Mouse (Mus musculus): ENCODE measurements around the gene Crygs. TPM values are rescaled to one million over a fixed set of nuclear protein-coding genes. Genes with fewer than 3 reads are reported as not detected.
"Not testable (repeated sequence)": the region's sequence is repeated elsewhere in the genome, so short reads cannot be mapped to it uniquely, and the experiment has no call there.

Gene Crygs
- polyA plus RNA-seq, 1 experiment from 2014 or later: 0.88 TPM

DNA sequence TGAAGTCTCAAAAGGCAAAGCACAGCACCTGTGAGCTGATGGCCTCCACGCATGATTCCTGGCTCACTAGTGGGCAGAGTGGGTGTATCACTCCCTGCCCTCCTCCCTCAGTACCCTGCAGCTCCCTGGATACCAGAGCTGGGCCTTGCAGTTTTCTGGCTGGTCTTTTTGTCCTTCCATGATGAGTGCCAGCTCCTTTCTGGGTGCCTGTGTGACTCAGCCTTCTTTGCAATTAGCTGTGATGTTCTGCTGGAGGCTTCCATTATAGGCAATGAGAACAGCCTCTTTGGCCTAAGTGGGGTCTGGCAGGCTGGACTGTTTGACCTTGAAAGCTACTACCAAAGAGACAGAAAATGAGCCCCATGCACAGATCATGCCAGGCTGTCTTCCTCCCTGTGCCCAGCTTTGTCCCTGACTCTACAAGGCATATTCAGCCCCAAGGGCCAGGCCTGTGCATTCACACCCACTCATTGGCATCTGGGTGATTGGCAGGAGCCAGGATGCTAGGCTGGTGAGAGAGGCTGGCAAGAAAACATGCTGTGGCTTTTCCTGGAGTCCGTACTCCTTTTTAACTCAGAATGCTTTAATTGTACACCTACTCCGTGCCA is 32.0 kb downstream of the Crygs start:
- H3K9ac ChIP-seq: no peak overlapping the region
- WGBS: 87% methylated on average over 3 of the region's 3 CpGs
- H3K36me3 ChIP-seq: no peaks in the 10 kb centered on the region
- ATAC-seq (ENCODE audit: insufficient number of reproducible peaks, insufficient read depth, low FRiP score, low TSS enrichment): no peak
- H3K4me3 ChIP-seq: no peak overlapping the region
- no peaks in the 10 kb centered on the region for H3K4me1 ChIP-seq
- H3K27me3 ChIP-seq: no peaks in the 10 kb centered on the region
- H3K9me3 ChIP-seq: no peaks in the 10 kb centered on the region; the same call in 1 of the 2 replicates
- no peak overlapping the region for H3K27ac ChIP-seq
- no peak overlapping the region for H3K4me2 ChIP-seq (replicated peaks)

DNA sequence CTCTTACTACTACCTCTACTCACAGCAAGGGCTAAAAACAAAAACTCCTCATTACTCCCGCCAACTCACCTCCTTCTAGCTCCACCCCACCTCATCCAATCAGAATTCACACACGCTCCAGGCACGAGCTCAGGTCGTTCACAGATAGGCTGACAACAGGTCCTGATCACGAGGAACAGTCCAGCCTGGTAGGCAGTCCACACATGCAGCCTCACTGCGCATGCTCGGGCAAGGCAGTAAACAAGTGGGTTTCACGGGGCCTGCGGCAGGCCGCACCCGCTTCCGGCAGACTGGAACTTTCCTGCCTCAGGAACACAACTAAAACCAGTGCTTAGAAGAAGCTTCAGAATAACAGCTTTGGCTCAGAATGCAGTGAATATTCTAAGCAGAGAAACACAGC is 33.1 kb downstream of the Crygs start:
- H3K4me2 ChIP-seq (replicated peaks); H3K9me3 ChIP-seq; H3K4me3 ChIP-seq; H3K36me3 ChIP-seq; H3K27me3 ChIP-seq; ATAC-seq (ENCODE audit: insufficient number of reproducible peaks, insufficient read depth, low FRiP score, low TSS enrichment); H3K4me1 ChIP-seq; H3K27ac ChIP-seq; H3K9ac ChIP-seq: not testable (repeated sequence)
- WGBS: 86% methylated on average over 12 of the region's 12 CpGs

DNA sequence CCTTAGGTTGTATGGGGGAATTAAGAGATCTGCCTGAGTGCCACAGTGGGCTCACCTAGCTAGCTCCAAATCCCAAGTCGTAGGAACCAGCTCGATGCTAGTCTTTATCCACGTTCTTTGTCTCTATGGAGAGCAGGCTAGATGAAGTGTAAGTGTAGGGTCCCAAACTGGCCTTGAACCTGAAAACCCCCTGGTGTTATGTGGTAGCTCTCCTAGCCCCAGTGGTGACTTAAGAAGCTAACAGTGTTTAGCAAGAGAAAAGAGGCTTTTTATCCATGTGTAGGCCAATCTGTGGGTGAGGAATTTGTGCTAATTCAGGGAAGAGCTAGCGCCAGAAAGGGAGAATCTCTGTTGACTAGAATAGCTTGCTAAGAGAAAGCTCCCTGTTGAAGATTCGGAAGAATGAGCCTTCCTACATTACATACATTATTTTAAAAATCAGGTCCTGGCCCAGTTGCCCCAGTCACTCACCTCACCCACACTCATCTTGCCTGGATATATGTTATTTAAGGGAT is 35.8 kb downstream of the Crygs start:
- ATAC-seq (ENCODE audit: insufficient number of reproducible peaks, insufficient read depth, low FRiP score, low TSS enrichment): no peak

DNA sequence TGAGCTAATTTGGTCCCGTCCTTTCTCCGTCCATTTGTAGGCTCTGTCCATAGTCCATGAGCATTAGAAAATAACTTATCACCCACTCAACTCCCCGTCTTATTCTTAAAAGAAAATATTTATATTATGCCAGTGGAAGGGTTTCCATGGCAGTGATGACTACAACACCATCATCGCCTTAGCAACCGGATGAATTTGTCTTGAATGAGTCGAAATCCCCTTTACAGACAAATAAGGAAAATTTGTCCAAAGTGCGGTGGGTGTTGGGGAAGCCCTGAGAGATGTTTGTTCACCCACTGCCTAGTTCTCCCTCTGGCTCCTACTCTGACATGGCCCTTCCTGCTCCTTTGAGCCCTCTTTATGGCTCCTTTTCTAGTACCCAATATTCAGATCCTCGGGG is 42.7 kb downstream of the Crygs start:
- 87% methylated on average over 8 of the region's 8 CpGs for WGBS
- Histone ChIP-seq H3K4me3 (no peak overlapping the region), H3K9me3 (no peaks in the 10 kb centered on the region), H3K27ac (no peak overlapping the region), H3K4me1 (no peaks in the 10 kb centered on the region), H3K36me3 (no peaks in the 10 kb centered on the region), H3K27me3 (no peaks in the 10 kb centered on the region), H3K4me2 (replicated peaks) (no peak overlapping the region), H3K9ac (no peak overlapping the region)
- no peak for ATAC-seq (ENCODE audit: insufficient number of reproducible peaks, insufficient read depth, low FRiP score, low TSS enrichment)

More for the DNA sequence above, 35.8 kb downstream of the Crygs start:
- no peaks in the 10 kb centered on the region for H3K36me3 ChIP-seq
- no peak overlapping the region for H3K4me2 ChIP-seq (replicated peaks)
- H3K9me3 ChIP-seq: no peaks in the 10 kb centered on the region
- no peak overlapping the region for H3K27ac ChIP-seq
- H3K9ac ChIP-seq: no peak overlapping the region
- no peaks in the 10 kb centered on the region for H3K4me1 ChIP-seq
- H3K4me3 ChIP-seq: no peak overlapping the region
- no peaks in the 10 kb centered on the region for H3K27me3 ChIP-seq
- 70% methylated on average over 5 of the region's 5 CpGs for WGBS

DNA sequence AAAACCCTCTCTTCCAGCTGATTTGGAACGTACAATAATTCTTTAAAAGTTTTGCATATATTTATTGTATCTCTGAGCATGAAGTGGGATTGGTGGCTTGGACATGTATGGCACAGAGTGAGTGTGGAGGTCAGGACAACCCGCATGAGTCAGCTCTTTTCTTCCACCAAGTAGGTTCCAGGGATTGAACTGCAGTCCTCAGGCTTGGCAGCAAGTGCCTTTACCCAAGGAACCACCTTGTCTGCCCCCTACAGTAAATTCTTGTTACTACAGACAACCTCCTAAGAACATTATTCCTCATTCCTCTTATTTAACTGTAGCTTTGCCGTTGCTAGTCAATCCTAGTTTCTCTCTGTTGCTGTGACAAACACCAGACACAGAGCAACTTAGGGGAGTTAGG is 44.0 kb downstream of the Crygs start:
- Histone ChIP-seq H3K4me2 (replicated peaks) (no peak overlapping the region), H3K9me3 (no peaks in the 10 kb centered on the region), H3K36me3 (no peaks in the 10 kb centered on the region), H3K9ac (no peak overlapping the region), H3K4me3 (no peak overlapping the region), H3K27me3 (no peaks in the 10 kb centered on the region), H3K4me1 (no peaks in the 10 kb centered on the region), H3K27ac (no peak overlapping the region)
- ATAC-seq (ENCODE audit: insufficient number of reproducible peaks, insufficient read depth, low FRiP score, low TSS enrichment): no peak
- WGBS: 89% methylated on average over 3 of the region's 3 CpGs

DNA sequence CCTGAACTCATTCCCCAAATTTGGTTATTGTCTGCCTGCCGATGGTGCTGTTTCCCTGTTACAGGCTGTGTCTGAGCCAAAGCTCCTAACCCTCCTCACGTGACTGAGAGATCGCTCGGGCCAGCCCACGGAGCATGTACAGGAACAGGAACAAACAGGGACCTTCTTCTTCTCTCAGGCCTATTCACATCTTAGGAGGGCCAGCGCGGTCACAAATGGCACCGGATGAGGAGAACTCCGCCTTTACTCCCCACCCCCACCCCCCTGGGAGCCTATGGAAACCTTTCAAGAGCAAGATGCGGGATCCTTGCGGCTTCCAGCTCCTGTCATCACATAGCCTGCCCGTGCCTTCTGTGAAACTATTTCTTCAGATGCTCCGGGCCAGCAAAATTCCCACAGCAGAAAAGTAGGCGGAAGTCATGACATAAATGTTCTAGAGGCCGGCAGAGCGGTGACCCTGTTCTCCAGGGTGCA is 44.6 kb downstream of the Crygs start:
- H3K4me2 ChIP-seq (replicated peaks): no peak overlapping the region
- no peak overlapping the region for H3K27ac ChIP-seq
- no peaks in the 10 kb centered on the region for H3K36me3 ChIP-seq
- no peak overlapping the region for H3K4me3 ChIP-seq
- no peaks in the 10 kb centered on the region for H3K27me3 ChIP-seq
- H3K9me3 ChIP-seq: no peaks in the 10 kb centered on the region
- H3K9ac ChIP-seq: no peak overlapping the region
- no peaks in the 10 kb centered on the region for H3K4me1 ChIP-seq
- no peak for ATAC-seq (ENCODE audit: insufficient number of reproducible peaks, insufficient read depth, low FRiP score, low TSS enrichment)
- 66% methylated on average over 16 of the region's 16 CpGs for WGBS

DNA sequence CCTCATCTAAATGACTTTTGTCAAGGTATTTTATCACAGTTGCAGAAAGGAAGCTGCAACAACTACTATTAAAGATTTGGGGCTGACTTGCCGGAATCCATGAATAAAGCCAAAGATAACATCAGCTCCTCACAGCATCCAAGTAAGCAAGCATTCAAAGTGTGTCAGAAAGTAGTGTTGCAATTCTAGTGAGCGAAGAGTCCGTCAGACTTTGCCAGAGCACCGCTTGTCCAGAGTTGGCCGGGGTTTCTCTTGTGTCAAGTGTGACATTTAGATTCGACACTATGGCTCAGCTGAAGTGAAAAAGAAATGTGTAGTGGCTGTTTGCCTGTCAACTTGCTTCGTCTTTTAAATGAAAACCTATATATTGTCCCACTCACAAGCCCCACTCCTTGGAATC is 45.8 kb downstream of the Crygs start:
- Histone ChIP-seq H3K4me2 (replicated peaks) (no peak overlapping the region), H3K36me3 (no peaks in the 10 kb centered on the region), H3K4me3 (no peak overlapping the region), H3K4me1 (no peaks in the 10 kb centered on the region), H3K9ac (no peak overlapping the region), H3K9me3 (no peaks in the 10 kb centered on the region), H3K27ac (no peak overlapping the region), H3K27me3 (no peaks in the 10 kb centered on the region)
- WGBS: 92% methylated on average over 7 of the region's 7 CpGs
- no peak for ATAC-seq (ENCODE audit: insufficient number of reproducible peaks, insufficient read depth, low FRiP score, low TSS enrichment)

Other genes starting within 250 kb of the Crygs start
- 0.32 and 0.41 TPM in 2 replicates for gene Dgkg, start 154.4 kb downstream of the Crygs start, polyA plus RNA-seq (2016; fragmentation: Nextera tagmentation; extraction: Ambion mirVana)
- gene Tbccd1, start 46.1 kb upstream of the Crygs start, polyA plus RNA-seq (2016; fragmentation: Nextera tagmentation; extraction: Ambion mirVana): 33.8 and 35.2 TPM in 2 replicates
- 97.9 and 102 TPM in 2 replicates for gene Dnajb11, start 46.3 kb upstream of the Crygs start, polyA plus RNA-seq (2016; fragmentation: Nextera tagmentation; extraction: Ambion mirVana)
- gene Ahsg, start 79.7 kb upstream of the Crygs start, polyA plus RNA-seq (2016; fragmentation: Nextera tagmentation; extraction: Ambion mirVana): not detected in 2 replicates
- not detected in 2 replicates for gene Fetub, start 106.8 kb upstream of the Crygs start, polyA plus RNA-seq (2016; fragmentation: Nextera tagmentation; extraction: Ambion mirVana)
- gene Hrg, start 139.5 kb upstream of the Crygs start, polyA plus RNA-seq (2016; fragmentation: Nextera tagmentation; extraction: Ambion mirVana): not detected in 2 replicates
- gene Kng2, start 217.9 kb upstream of the Crygs start, polyA plus RNA-seq (2016; fragmentation: Nextera tagmentation; extraction: Ambion mirVana): not detected in 2 replicates
- gene Kng1, start 246.3 kb upstream of the Crygs start, polyA plus RNA-seq (2016; fragmentation: Nextera tagmentation; extraction: Ambion mirVana): 0.14 TPM in 1 of 2 replicates, not detected in the other